Mouse (Mus musculus) embryonic stem cell, embryonic (primary cell): ENCODE measurements around the gene Galns.

Source experiments
- CTCF ChIA-PET, 4 experiments: fragments of 300-600 bp in 2 of 4; fragments of 350-600 bp in 2 of 4; sonication (Branson Sonifier 250); formaldehyde crosslinking; loops; one replicate each; lab custom pipeline; 2022; ENCODE audit warnings: inconsistent platforms in 2 of 4; lab: Charles Lee
- POLR2A ChIA-PET, 4 experiments: fragments of 300-600 bp in 2 of 4; fragments of 350-600 bp in 2 of 4; sonication (Branson Sonifier 250); formaldehyde crosslinking; loops; one replicate each; lab custom pipeline; 2022; ENCODE audit warnings: antibody characterized with exemption in 4 of 4, inconsistent platforms in 1 of 4; lab: Charles Lee

Gene Galns

DNA sequence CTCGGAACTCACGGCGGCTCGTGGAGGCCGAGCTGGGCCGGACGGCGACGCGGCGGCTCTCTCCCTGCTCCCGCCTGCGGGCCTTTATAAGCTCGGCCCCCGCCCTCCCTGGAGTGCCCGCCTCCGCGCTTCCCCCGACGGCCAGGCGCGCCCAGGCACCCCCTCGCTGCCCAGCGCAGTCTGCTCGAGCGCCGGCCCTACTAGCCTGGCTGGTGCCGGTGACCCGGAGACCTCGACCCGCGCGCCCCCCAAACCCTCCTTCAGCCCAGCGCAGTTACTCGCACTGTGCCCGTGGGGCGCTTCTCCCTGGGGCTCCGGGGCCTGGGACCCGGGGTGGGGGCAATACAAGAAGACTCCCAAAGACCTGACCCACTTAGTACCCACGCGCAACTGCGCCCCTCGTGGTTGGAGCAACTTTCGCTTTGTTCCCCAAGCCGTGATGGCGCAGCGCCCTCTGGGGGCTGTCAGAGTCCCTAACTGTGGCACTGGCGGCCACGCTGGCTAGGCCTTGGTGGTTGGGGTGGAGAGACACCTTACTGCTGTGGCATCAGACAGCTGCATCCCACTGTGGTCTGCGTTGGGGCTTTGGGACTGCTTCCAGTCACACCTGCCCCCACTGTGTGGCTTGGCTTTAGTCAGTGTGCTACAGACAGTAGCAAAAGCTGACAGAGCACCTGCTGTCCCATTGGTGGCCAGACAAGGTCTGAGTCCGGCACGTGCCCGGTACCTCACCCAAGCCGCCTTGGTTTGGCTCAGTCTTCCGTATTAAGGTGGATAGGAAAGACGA is 59.8 kb downstream of the Galns start, which contains the start of gene Piezo1:
Piezo1 (minus strand) TSS at position 65 of the 787 bp plus-strand sequence.
- POLR2A ChIA-PET = interaction anchor here (0.6 to 21.5 kb wide), 32 partner anchors 7 to 270 kb away, joined by 3 to 520 read pairs (median 4); partner anchors contain the start of genes Cdt1 (in 3 of the 4), Aprt (in 1 of the 4), Galns (in 1 of the 4) and Mvd (in 1 of the 4)
- CTCF ChIA-PET = interaction anchor here (0.5 to 3.5 kb wide), 28 partner anchors 8 to 247 kb away, joined by 3 to 35 read pairs (median 3); partner anchors contain the start of genes Cdt1 (in 2 of the 4) and Mvd (in 1 of the 4)

DNA sequence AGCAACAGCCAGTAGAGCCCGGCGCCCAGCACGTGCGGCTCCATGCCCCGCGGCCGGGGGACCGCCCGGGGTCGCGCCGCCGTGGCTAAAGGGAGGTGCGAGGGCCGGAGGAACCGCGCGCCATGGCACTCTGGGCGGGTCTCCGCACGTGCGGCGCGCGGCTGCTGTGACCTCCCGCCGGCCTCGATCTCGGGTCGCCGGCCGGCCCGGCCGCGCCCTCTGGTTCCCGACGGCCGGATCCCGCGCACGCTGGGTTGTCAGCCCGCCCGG is 60.3 kb downstream of the Galns start:
- ChIA-PET POLR2A (interaction anchor here (0.6 to 21.5 kb wide), 33 partner anchors 8 to 700 kb away, joined by 3 to 520 read pairs (median 5); partner anchors contain the start of genes Cdt1 (in 3 of the 4), Aprt (in 2 of the 4), Galns (in 1 of the 4) and Mvd (in 1 of the 4)), CTCF (interaction anchor here (0.6 to 3.5 kb wide), 18 partner anchors 14 to 247 kb away, joined by 3 to 35 read pairs (median 4); partner anchors contain the start of gene Cdt1 (in 1 of the 4))

GRCm38 (mm10) chr8:122550234-122550994 is 60.8 kb downstream of the Galns start:
- CTCF ChIA-PET = interaction anchor here (0.5 to 3.5 kb wide), 20 partner anchors 8 to 249 kb away, joined by 3 to 35 read pairs (median 3); partner anchors contain the start of gene Cdt1 (in 1 of the 4)
- POLR2A ChIA-PET = interaction anchor here (0.6 to 21.5 kb wide), 47 partner anchors 8 to 700 kb away, joined by 3 to 520 read pairs (median 4); partner anchors contain the start of genes Cdt1 (in 3 of the 4), Aprt (in 2 of the 4), Cyba (in 1 of the 4) and Mvd (in 1 of the 4)

- ChIA-PET POLR2A (interaction anchor here (0.6 to 21.5 kb wide), 30 partner anchors 8 to 268 kb away, joined by 3 to 520 read pairs (median 8); partner anchors contain the start of genes Cdt1 (in 2 of the 4), Aprt (in 1 of the 4) and Cyba (in 1 of the 4)), CTCF (interaction anchor here in 1 of 4 experiments (0.9 to 3.5 kb wide), 5 partner anchors 10 to 62 kb away, joined by 3 to 22 read pairs (median 9); partner anchors contain the start of genes Galns and Trappc2l)
Observed at GRCm38 (mm10) chr8:122548891-122549439, 62.3 kb downstream of the Galns start.

DNA sequence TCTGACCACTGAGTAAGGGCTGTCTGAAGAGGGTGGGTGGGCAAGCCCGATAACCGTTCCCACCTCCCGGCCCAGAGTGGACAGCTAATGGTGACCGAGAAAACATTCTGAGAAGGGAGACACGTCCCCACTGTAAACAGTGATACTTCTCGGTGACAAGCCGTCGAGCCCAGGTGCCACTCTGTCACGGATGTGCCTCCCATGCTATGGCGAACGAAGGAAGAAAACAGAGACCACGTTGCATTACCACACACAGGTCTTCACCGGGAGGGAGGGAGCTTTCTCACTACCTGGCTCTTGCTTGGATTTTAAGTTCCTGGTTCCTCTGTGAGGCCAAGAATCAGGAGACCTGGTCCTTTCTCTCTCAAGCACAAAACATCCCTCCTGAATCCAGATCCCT is 62.9 kb downstream of the Galns start:
- ChIA-PET CTCF (interaction anchor here in 1 of 4 experiments (0.5 to 1.3 kb wide), 3 partner anchors 10 to 315 kb away, joined by 3 to 4 read pairs (median 3); no protein-coding TSS in a partner anchor), POLR2A (interaction anchor here in 3 of 4 experiments (0.6 to 21.5 kb wide), 17 partner anchors 9 to 267 kb away, joined by 3 to 520 read pairs (median 8); partner anchors contain the start of genes Cdt1 (in 2 of the 3), Aprt (in 1 of the 3) and Snai3 (in 1 of the 3))

GRCm38 (mm10) chr8:122547815-122548214 is 63.4 kb downstream of the Galns start:
- ChIA-PET CTCF (interaction anchor here in 2 of 4 experiments (0.5 to 1.3 kb wide), 4 partner anchors 9 to 715 kb away, joined by 3 to 5 read pairs (median 4); no protein-coding TSS in a partner anchor), POLR2A (interaction anchor here in 3 of 4 experiments (0.9 to 21.5 kb wide), 18 partner anchors 8 to 267 kb away, joined by 3 to 520 read pairs (median 8); partner anchors contain the start of genes Cdt1 (in 2 of the 3), Aprt (in 1 of the 3) and Snai3 (in 1 of the 3))

DNA sequence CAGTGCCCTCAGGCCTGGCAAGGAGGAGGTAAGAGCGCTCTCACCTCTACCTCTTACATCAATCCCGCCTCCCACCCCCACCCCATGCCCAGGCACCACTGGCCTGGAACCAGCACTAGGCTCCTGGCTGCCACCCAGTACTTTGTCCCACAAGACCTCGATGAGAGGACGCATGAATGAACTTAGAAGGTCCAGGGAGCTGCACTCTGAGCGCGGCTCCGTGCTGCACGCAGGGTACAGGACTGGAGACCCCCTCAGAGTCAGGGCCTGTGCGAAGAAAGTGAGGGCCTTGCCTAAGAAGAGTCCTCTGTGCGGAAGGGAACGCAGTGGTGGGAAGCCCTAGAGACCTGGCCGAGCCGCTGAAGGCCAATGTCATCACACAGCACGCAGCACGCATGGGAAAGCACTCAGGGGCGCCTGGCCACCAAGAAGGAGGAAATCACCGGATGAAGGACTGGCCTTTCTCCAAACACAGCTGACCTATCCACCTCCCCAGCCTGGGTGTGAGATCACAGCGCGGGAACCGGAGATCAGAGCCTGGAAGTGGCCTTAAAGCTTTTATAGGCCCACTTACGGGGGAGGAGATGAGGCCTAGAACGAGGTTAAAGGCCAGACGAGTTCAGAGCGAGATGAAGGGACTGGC is 64.3 kb downstream of the Galns start:
- POLR2A ChIA-PET = interaction anchor here in 3 of 4 experiments (0.5 to 21.5 kb wide), 16 partner anchors 9 to 318 kb away, joined by 3 to 520 read pairs (median 6); partner anchors contain the start of genes Cdt1 (in 2 of the 3), Aprt (in 1 of the 3) and Snai3 (in 1 of the 3)
- CTCF ChIA-PET = interaction anchor here in 1 of 4 experiments (0.6 kb wide), 2 partner anchors 21 to 395 kb away, joined by 3 to 5 read pairs; no protein-coding TSS in a partner anchor

DNA sequence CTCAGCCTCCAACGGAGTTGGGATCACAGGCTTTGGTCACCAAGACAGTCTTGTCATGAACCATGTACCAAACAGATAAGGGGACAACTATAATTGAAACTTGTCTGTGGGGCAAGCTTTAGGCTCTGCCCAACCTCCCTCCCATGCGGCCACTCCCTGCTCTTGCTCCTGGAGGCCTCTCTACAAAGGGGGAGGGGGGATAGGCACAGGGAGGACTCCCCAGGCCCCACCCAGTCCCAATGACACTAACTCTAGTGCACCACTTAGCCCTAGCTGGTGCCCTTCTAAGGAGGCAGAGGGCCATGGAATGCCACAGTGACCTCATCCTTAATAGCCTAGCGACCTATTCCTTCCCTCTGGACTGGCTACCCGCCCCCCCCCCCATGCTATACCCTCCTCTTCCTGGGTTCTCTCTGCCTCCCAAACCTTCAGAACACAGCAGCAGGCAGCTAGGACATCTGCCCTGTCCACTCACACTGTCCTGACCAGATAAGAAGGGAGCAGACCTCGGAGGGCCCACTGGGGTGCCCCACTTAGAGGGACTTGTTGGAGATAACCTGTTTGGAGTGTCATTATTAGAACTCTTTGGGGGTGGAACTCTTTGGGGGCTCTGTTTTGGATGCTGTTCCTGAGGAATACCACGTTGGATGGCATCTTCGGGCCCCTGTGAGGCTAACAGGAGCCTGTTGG is 65.1 kb downstream of the Galns start:
- CTCF ChIA-PET = interaction anchor here in 1 of 4 experiments (0.6 kb wide), 1 partner anchor 20 kb away, joined by 3 read pairs; no protein-coding TSS in a partner anchor
- POLR2A ChIA-PET = interaction anchor here in 3 of 4 experiments (0.9 to 21.5 kb wide), 6 partner anchors 8 to 27 kb away, joined by 5 to 520 read pairs (median 82); partner anchors contain the start of genes Aprt (in 1 of the 3) and Cdt1 (in 1 of the 3)

- ChIA-PET CTCF (interaction anchor here in 2 of 4 experiments (1.0 to 1.3 kb wide), 2 partner anchors 14 to 106 kb away, joined by 3 read pairs; no protein-coding TSS in a partner anchor), POLR2A (interaction anchor here in 3 of 4 experiments (0.5 to 21.5 kb wide), 15 partner anchors 9 to 185 kb away, joined by 3 to 520 read pairs (median 4); partner anchors contain the start of genes Cdt1 (in 1 of the 3), Galns (in 1 of the 3) and Trappc2l (in 1 of the 3))
Observed at GRCm38 (mm10) chr8:122544138-122544537, 67.1 kb downstream of the Galns start.

DNA sequence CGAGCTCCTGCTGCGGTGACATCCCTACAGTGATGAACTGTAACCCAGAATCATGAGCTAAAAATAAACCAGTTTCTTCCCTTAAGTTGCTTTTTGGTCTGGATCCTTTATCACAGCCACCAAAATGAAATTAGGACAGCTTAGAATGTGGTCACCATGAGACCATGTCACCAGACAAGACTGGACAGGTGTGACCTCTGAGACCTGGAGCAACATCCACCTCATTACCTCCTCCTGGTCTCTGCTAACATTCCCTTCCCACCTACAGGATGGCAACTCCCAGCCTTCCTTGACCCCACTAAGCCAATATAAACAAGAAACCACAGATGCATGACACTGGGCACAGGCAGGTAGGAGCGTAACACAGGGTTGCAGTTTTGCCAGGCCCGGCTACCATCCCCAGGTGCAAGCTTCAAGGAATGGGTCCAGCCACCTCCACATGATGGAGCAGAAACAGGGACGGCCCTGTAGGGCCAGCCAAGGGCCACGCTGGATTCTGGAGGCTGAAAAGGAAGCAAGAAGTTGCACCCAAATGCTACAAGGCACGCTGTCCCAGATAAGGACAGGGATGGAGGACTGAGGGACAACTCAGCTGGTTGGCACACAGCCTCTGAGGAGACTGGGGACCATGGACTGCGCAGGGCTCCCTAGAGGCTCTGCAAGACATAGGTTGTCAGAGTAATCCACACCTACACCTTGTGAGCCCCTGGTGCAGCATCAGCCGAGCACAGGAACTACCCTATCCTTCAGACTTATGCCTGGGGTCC is 72.8 kb downstream of the Galns start:
- CTCF ChIA-PET = interaction anchor here in 1 of 4 experiments (1.0 to 1.5 kb wide), 2 partner anchors 10 to 13 kb away, joined by 3 to 4 read pairs; no protein-coding TSS in a partner anchor
- POLR2A ChIA-PET = interaction anchor here (0.5 to 21.5 kb wide), 15 partner anchors 3 to 30 kb away, joined by 3 to 520 read pairs (median 9); partner anchors contain the start of genes Piezo1 (in 2 of the 4) and Cdt1 (in 1 of the 4)

- CTCF ChIA-PET = interaction anchor here in 2 of 4 experiments (1.0 to 1.5 kb wide), 7 partner anchors 10 to 38 kb away, joined by 3 to 8 read pairs (median 4); partner anchors contain the start of gene Piezo1 (in 1 of the 2)
- POLR2A ChIA-PET = interaction anchor here (0.5 to 21.5 kb wide), 19 partner anchors 4 to 93 kb away, joined by 3 to 520 read pairs (median 6); partner anchors contain the start of genes Piezo1 (in 2 of the 4) and Cdt1 (in 1 of the 4)
Observed at GRCm38 (mm10) chr8:122537812-122538211, 73.5 kb downstream of the Galns start.

GRCm38 (mm10) chr8:122537033-122537432 is 74.2 kb downstream of the Galns start:
- ChIA-PET POLR2A (interaction anchor here (0.6 to 21.5 kb wide), 27 partner anchors 5 to 655 kb away, joined by 3 to 520 read pairs (median 4); partner anchors contain the start of genes Cdt1 (in 2 of the 4), Piezo1 (in 2 of the 4), Mvd (in 1 of the 4) and Zfpm1 (in 1 of the 4)), CTCF (interaction anchor here in 2 of 4 experiments (0.8 to 1.5 kb wide), 9 partner anchors 9 to 37 kb away, joined by 3 to 8 read pairs (median 4); partner anchors contain the start of gene Piezo1 (in 2 of the 2))

DNA sequence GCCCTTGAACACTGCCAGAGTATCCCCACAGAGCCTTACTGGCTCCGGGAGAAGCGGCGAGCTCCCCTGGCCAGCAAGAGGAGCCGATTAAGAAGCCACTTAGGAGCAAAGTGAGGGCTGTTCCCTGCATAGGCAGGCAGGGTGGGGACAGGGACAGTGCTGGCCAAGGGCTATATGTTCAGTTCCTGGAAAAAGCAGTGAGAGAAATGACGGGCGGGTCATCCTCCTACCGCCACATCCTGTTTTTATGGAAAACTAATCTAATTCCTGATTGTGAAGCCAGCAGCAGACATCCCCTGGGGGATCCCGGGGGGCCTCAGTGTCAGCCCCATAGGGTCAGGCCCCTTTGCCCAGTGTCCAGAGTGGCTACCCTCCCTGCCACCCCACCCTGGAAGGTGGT is 80.0 kb downstream of the Galns start:
- CTCF ChIA-PET = interaction anchor here in 2 of 4 experiments (0.6 to 0.8 kb wide), 2 partner anchors 28 to 511 kb away, joined by 3 to 4 read pairs; no protein-coding TSS in a partner anchor
- POLR2A ChIA-PET = interaction anchor here in 2 of 4 experiments (0.5 to 21.5 kb wide), 11 partner anchors 1 to 39 kb away, joined by 3 to 520 read pairs (median 3); partner anchors contain the start of gene Piezo1 (in 2 of the 2)

- POLR2A ChIA-PET = interaction anchor here in 3 of 4 experiments (1.1 to 17.0 kb wide), 8 partner anchors 8 to 42 kb away, joined by 3 to 520 read pairs (median 50); partner anchors contain the start of genes Cdt1 (in 2 of the 3), Piezo1 (in 2 of the 3) and Aprt (in 1 of the 3)
Observed at GRCm38 (mm10) chr8:122529159-122529558, 82.1 kb downstream of the Galns start.

More at GRCm38 (mm10) chr8:122529159-122529558, 82.1 kb downstream of the Galns start:
- CTCF ChIA-PET = interaction anchor here in 2 of 4 experiments (0.6 to 0.9 kb wide), 2 partner anchors 32 to 47 kb away, joined by 3 read pairs; no protein-coding TSS in a partner anchor
